Mouse (Mus musculus): Measurements from ENCODE around the gene Cyp4b1. TPM values are rescaled to one million over a fixed set of nuclear protein-coding genes. Genes with fewer than 3 reads are reported as not detected.

Gene Cyp4b1
- polyA plus RNA-seq, 1 experiment = 0.11 TPM

DNA sequence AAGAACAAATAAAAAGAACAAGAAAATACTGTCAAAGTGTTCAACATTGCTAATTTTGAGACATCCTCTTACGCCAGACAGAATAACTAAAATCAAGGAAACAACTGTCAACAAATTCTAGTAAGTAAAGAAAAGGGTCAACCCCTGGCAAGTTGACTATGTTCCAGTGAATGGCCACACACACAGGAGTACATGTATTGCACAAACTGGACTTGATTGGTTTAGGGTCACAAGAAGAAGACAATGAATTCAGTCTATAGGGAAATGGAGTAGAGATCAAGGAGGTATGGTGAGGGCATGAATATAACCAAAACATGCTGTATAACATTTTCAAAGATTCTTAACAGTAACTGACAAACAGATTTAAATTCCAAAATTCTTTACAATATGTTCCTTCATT, 51.2 kb downstream of the Cyp4b1 start:
- Histone ChIP-seq H3K4me3 (replicated peaks; ENCODE audit: insufficient read depth, low read depth, low read length) (no peak overlapping the region), H3K4me1 (ENCODE audit: control insufficient read depth, insufficient read depth, low read length) (no peaks in the 10 kb centered on the region), H3K27me3 (ENCODE audit: control insufficient read depth, insufficient read depth, low read length) (no peaks in the 10 kb centered on the region), H3K27ac (ENCODE audit: insufficient read depth, low read length) (no peak overlapping the region)
- no peak for DNase-seq
- 87% methylated on average over 1 of the region's 1 CpGs for WGBS
- TF ChIP-seq CTCF (IDR thresholded peaks at IDR 0.05; ENCODE audit: borderline replicate concordance, insufficient read depth, low read depth, low read length) (no peak), POLR2A (IDR thresholded peaks at IDR 0.05; ENCODE audit: borderline replicate concordance, insufficient read depth, low read length) (no peak)

DNA sequence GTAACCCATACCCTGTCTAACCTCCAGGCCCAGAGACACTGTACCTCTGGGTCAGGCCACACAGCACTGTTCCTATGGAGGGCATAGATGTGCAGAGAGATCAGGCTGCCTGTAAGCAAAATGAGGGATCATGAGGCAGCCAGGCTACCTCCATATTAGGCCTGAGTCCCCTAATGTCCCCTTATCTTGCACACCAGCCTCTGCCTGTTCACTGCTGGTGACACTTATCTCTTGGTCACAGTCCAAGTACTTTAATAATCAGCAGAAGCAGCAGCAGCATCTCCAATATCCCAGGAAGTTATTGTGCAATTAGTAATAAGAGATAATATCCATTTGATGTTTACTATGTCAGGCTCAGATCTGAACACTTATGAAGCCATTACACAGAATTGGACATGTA, 64.5 kb downstream of the Cyp4b1 start:
- no peaks in the 10 kb centered on the region for H3K27me3 ChIP-seq (ENCODE audit: control insufficient read depth, insufficient read depth, low read length)
- H3K27ac ChIP-seq (ENCODE audit: insufficient read depth, low read length) = no peak overlapping the region
- no peak for DNase-seq
- TF ChIP-seq POLR2A (IDR thresholded peaks at IDR 0.05; ENCODE audit: borderline replicate concordance, insufficient read depth, low read length) (no peak), CTCF (IDR thresholded peaks at IDR 0.05; ENCODE audit: borderline replicate concordance, insufficient read depth, low read depth, low read length) (no peak)
- H3K4me3 ChIP-seq (replicated peaks; ENCODE audit: insufficient read depth, low read depth, low read length) = no peak overlapping the region
- no peaks in the 10 kb centered on the region for H3K4me1 ChIP-seq (ENCODE audit: control insufficient read depth, insufficient read depth, low read length)

DNA sequence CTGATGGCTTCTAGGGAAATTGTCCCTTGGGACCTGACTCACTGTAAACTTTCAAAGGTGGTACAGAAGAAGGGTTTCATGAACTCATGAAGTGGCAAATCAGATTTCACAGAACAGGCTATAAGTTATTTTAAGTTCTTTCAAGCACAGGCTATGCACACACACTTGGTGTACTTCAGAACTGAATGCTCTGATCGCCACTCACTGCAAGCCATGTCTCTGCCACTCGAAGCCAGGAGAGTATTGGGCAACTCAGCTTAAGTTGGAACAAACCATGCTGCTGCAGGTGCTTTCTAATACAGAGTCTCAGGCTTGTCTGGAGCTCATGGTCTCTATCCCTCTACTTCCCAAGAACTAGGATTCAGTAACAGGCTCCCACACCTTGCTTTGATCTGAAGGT, 71.7 kb downstream of the Cyp4b1 start:
- 66% methylated on average over 2 of the region's 2 CpGs for WGBS
- no peak for DNase-seq
- TF ChIP-seq CTCF (IDR thresholded peaks at IDR 0.05; ENCODE audit: borderline replicate concordance, insufficient read depth, low read depth, low read length) = no peak
- TF ChIP-seq POLR2A (IDR thresholded peaks at IDR 0.05; ENCODE audit: borderline replicate concordance, insufficient read depth, low read length) = no peak

DNA sequence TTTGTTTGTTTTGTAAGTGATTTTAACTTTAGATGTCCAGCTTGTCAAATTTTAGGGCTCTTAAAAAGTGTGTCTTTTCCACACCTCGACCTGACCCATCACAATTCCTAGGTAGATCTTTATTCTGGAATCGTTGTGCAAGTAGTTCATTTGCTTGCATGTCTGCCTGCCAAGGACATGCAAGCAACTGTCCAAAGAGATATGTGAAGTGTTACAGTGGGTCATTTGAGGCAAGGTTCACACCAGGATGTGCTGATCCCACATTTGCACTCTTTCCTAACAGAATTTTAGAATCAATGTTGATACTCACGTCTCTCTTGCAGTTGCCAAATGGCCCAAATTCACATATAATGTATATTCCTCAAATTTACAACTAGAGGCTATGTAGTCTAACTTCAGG, 72.3 kb downstream of the Cyp4b1 start:
- TF ChIP-seq POLR2A (IDR thresholded peaks at IDR 0.05; ENCODE audit: borderline replicate concordance, insufficient read depth, low read length) (no peak), CTCF (IDR thresholded peaks at IDR 0.05; ENCODE audit: borderline replicate concordance, insufficient read depth, low read depth, low read length) (no peak)
- H3K4me1 ChIP-seq (ENCODE audit: control insufficient read depth, insufficient read depth, low read length) = no peaks in the 10 kb centered on the region
- H3K4me3 ChIP-seq (replicated peaks; ENCODE audit: insufficient read depth, low read depth, low read length) = no peak overlapping the region
- no peak for DNase-seq
- H3K27me3 ChIP-seq (ENCODE audit: control insufficient read depth, insufficient read depth, low read length) = no peaks in the 10 kb centered on the region
- no peak overlapping the region for H3K27ac ChIP-seq (ENCODE audit: insufficient read depth, low read length)
- WGBS = 71% methylated on average over 3 of the region's 3 CpGs

More for the DNA sequence above, 71.7 kb downstream of the Cyp4b1 start:
- Histone ChIP-seq H3K27me3 (ENCODE audit: control insufficient read depth, insufficient read depth, low read length) (no peaks in the 10 kb centered on the region), H3K4me1 (ENCODE audit: control insufficient read depth, insufficient read depth, low read length) (no peaks in the 10 kb centered on the region), H3K4me3 (replicated peaks; ENCODE audit: insufficient read depth, low read depth, low read length) (no peak overlapping the region), H3K27ac (ENCODE audit: insufficient read depth, low read length) (no peak overlapping the region)

Other genes with a start within 250 kb of the Cyp4b1 start
- not detected in 2 replicates for gene Cyp4a12b, start 236.1 kb downstream of the Cyp4b1 start, polyA plus RNA-seq (2012; rRNA removed)
- gene Cyp4a30b, start 195.1 kb downstream of the Cyp4b1 start, polyA plus RNA-seq (2012; rRNA removed) = not detected in 2 replicates
- gene Cyp4a14, start 151.6 kb downstream of the Cyp4b1 start, polyA plus RNA-seq (2012; rRNA removed) = not detected in 2 replicates
- gene Cyp4a10, start 129.5 kb downstream of the Cyp4b1 start, polyA plus RNA-seq (2012; rRNA removed) = not detected in 2 replicates
- not detected in 2 replicates for gene Cyp4a31, start 84.1 kb downstream of the Cyp4b1 start, polyA plus RNA-seq (2012; rRNA removed)
- not detected in 2 replicates for gene Cyp4a32, start 46.8 kb downstream of the Cyp4b1 start, polyA plus RNA-seq (2012; rRNA removed)
- 46.7 and 52.5 TPM in 2 replicates for gene Efcab14, start 90.0 kb upstream of the Cyp4b1 start, polyA plus RNA-seq (2012; rRNA removed)
- gene Tex38, start 133.3 kb upstream of the Cyp4b1 start, polyA plus RNA-seq (2012; rRNA removed) = 0.43 TPM in 2 replicates
- 71.2 and 81.2 TPM in 2 replicates for gene Atpaf1, start 137.1 kb upstream of the Cyp4b1 start, polyA plus RNA-seq (2012; rRNA removed)
- 9.4 and 11.1 TPM in 2 replicates for gene Mob3c, start 180.4 kb upstream of the Cyp4b1 start, polyA plus RNA-seq (2012; rRNA removed)
- 58.3 and 60.0 TPM in 2 replicates for gene Mknk1, start 191.5 kb upstream of the Cyp4b1 start, polyA plus RNA-seq (2012; rRNA removed)
- gene Kncn, start 236.7 kb upstream of the Cyp4b1 start, polyA plus RNA-seq (2012; rRNA removed) = 0.08 and 0.14 TPM in 2 replicates
- gene 6430628N08Rik, start 242.9 kb upstream of the Cyp4b1 start, polyA plus RNA-seq (2012; rRNA removed) = 0.08 and 0.23 TPM in 2 replicates